Mouse (Mus musculus) heart, embryonic 10.5 days (tissue): ENCODE data around the gene Ccr10. TPM values are rescaled to one million over a fixed set of nuclear protein-coding genes. Genes with fewer than 3 reads are reported as not detected.
A peak's percentile ranks its signal among the peaks of the same experiment; 100 is the strongest.

Experiments
- DNase-seq: peaks from one replicate; pipeline ENCODE4 v3.0.0-alpha.2; 2017; ENCODE audit warnings: low spot score
- H3K27ac ChIP-seq: fragments of 300-500 bp; sonication (generic); 2 replicates; pipeline ENCODE4 v1.5.1; 2016; ENCODE audit warnings: mild to moderate bottlenecking
- H3K27me3 ChIP-seq: fragments of 300-500 bp; sonication (generic); 2 replicates; pipeline ENCODE4 v1.6.1; 2016; ENCODE audit warnings: mild to moderate bottlenecking; ENCODE audit not compliant: poor library complexity, insufficient read depth, severe bottlenecking
- H3K36me3 ChIP-seq: fragments of 300-500 bp; sonication (generic); 2 replicates; pipeline ENCODE4 v1.6.1; 2016; ENCODE audit warnings: mild to moderate bottlenecking, moderate library complexity
- H3K4me1 ChIP-seq: fragments of 300-500 bp; sonication (generic); 2 replicates; pipeline ENCODE4 v1.6.1; 2016; ENCODE audit warnings: mild to moderate bottlenecking
- H3K4me3 ChIP-seq: fragments of 300-500 bp; sonication (generic); 2 replicates; pipeline ENCODE4 v1.5.1; 2016; ENCODE audit warnings: mild to moderate bottlenecking, moderate library complexity
- H3K9me3 ChIP-seq: fragments of 300-500 bp; sonication (generic); 2 replicates; pipeline ENCODE4 v1.6.1; 2016; ENCODE audit warnings: mild to moderate bottlenecking, moderate library complexity
- WGBS: fragments of 180-500 bp; shearing (Covaris S2); methylation state at CpG from one replicate; pipeline ENCODE4 v1.1.7; 2016; 5-methylcytosine and 5-hydroxymethylcytosine counted together
- polyA plus RNA-seq: library from polyadenylated mRNA; unstranded; fragments of >200 nt; fragmentation: Nextera tagmentation; extraction: Ambion mirVana; gene quantifications from 2 replicates; pipeline ENCODE4 v1.2.1, GENCODE M21; 2016

Gene Ccr10
- polyA plus RNA-seq, 1 experiment from 2014 or later: 0.19 TPM

DNA sequence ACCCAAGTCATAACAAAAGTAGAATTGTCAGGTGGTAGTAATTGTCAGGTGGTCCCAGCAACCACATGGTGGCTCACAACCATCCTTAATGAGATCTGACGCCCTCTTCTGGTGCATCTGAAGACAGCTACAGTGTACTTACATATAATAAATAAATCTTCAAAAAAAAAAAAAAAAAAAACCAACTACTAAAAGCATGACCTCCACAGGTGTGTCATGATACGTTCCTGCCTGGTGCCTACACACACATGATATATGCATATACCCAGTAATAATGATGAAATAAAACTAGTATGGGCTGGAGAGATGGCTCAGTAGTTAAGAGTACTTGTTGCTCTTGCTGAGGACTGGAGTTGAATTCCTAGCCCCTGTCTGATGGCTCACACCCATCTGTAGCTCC lies 24.2 kb downstream of the Ccr10 start:
- H3K9me3 ChIP-seq: no peaks in the 10 kb centered on the region
- 0 out of 2 replicates have a peak, but pooled peaks cover 2% of the 10 kb centered on the region for H3K27me3 ChIP-seq
- no peaks in the 10 kb centered on the region for H3K36me3 ChIP-seq
- H3K27ac ChIP-seq: no peak overlapping the region
- 30% methylated on average over 2 of the region's 2 CpGs for WGBS
- DNase-seq: no peak
- peaks cover 15% of the 10 kb centered on the region for H3K4me1 ChIP-seq
- no peak overlapping the region for H3K4me3 ChIP-seq

GRCm38 (mm10) chr11:101149178-101150105 lies 25.8 kb downstream of the Ccr10 start:
- Histone ChIP-seq H3K27ac (no peak overlapping the region; the same call in 1 of the 2 replicates), H3K27me3 (no peaks in the 10 kb centered on the region), H3K36me3 (no peaks in the 10 kb centered on the region), H3K9me3 (no peaks in the 10 kb centered on the region), H3K4me3 (no peak overlapping the region), H3K4me1 (peaks cover 9% of the 10 kb centered on the region)
- 60% methylated on average over 9 of the region's 9 CpGs for WGBS
- no peak for DNase-seq

- no peak overlapping the region; the same call in 1 of the 2 replicates for H3K27ac ChIP-seq
Observed at GRCm38 (mm10) chr11:101148751-101149150, 26.5 kb downstream of the Ccr10 start.

GRCm38 (mm10) chr11:101146377-101146776 lies 28.9 kb downstream of the Ccr10 start:
- Histone ChIP-seq H3K27me3 (no peaks in the 10 kb centered on the region), H3K4me1 (peaks cover 20% of the 10 kb centered on the region), H3K9me3 (no peaks in the 10 kb centered on the region), H3K4me3 (no peak overlapping the region), H3K27ac (no peak overlapping the region), H3K36me3 (no peaks in the 10 kb centered on the region)
- 35% methylated on average over 10 of the region's 10 CpGs for WGBS
- DNase-seq: no peak

More at GRCm38 (mm10) chr11:101148751-101149150, 26.5 kb downstream of the Ccr10 start:
- Histone ChIP-seq H3K9me3 (no peaks in the 10 kb centered on the region), H3K4me1 (peaks cover 12% of the 10 kb centered on the region), H3K27me3 (no peaks in the 10 kb centered on the region), H3K36me3 (no peaks in the 10 kb centered on the region), H3K4me3 (no peak overlapping the region)
- WGBS: 70% methylated on average over 10 of the region's 10 CpGs
- no peak for DNase-seq

DNA sequence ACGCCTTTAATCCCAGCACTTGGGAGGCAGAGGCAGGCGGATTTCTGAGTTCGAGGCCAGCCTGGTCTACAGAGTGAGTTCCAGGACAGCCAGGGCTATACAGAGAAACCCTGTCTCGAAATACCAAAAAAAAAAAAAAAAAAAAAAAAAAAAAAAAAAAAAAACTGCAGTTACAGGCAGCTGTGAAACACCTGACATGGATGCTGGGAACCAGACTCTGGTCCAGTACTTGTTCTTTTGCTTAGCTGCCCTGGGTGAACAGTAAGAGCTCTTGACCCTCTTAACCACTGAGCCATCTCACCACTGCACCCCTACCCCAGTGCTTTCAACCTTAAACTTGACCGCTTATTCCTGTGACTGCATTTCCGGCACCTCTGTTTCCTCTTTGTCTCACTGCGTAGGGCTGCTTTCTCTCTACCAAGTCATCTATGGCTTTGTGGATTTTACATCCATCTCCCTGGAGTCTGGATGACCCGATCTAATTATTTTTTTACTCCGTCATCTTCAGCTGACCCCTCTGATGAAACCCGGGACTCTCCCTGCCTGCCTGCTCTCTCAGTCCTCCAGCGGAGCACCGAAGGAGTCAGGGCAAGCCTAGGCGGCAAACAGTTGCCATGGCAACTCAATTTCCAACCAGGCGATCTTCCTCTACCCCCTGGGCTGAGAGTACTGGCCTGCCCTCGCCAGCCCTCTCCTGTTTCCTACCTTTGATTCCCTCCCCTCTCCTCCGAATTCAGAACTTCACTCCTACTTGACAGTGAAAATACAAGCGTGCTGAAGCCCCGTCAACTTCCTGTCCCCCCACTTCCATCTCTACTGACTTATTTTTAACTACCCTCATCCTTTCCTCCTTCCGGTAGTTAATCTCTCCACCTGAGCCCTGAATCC lies 31.7 kb downstream of the Ccr10 start:
- 23% methylated on average over 19 of the region's 19 CpGs for WGBS
- no peaks in the 10 kb centered on the region for H3K9me3 ChIP-seq
- peak overlapping the region; percentile 59; the same call in 1 of the 2 replicates for H3K27ac ChIP-seq
- no peak for DNase-seq
- peaks cover 24% of the 10 kb centered on the region for H3K4me1 ChIP-seq
- peaks cover 19% of the 10 kb centered on the region; the same call in 1 of the 2 replicates for H3K27me3 ChIP-seq
- no peaks in the 10 kb centered on the region for H3K36me3 ChIP-seq
- peak overlapping the region; percentile 50 for H3K4me3 ChIP-seq

DNA sequence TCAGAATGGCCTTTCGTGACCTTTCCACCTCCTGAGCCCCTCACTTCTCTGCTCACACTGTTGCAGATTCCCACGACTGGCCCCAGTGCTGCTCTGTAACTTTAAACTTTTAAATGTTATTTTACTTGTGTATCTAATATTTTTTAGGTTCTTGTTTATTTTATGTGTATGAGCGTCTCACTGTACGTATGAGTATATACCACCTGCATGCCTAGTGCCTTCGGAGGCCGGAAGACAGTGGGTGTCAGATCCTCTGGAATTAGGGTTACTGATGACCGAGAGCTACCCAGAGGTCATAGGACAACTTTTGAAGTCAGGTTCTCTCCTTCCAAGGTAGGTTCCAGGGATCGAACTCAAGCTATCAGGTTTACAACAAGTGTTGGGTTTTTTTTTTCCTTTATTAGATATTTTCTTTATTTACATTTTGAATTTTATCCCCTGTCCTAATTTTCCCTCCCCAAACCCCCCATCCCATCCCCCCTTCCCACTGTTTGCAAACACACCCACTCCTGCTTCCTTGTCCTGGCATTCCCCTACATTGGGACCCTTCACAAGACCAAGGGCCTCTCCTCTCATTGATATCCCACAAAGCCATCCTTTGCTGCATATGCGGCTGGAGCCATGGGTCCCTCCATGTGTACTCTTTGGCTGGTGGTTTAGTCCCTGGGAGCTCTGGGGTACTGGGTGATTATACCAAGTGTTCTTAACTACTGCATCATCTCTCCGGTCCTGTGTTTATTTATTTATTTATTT lies 32.9 kb downstream of the Ccr10 start:
- DNase-seq: no peak
- peaks cover 19% of the 10 kb centered on the region; the same call in 1 of the 2 replicates for H3K27me3 ChIP-seq
- H3K4me1 ChIP-seq: peaks cover 27% of the 10 kb centered on the region
- no peak overlapping the region for H3K27ac ChIP-seq
- 83% methylated on average over 10 of the region's 10 CpGs for WGBS
- no peaks in the 10 kb centered on the region for H3K36me3 ChIP-seq
- H3K9me3 ChIP-seq: no peaks in the 10 kb centered on the region
- no peak overlapping the region for H3K4me3 ChIP-seq

- Histone ChIP-seq H3K9me3 (no peaks in the 10 kb centered on the region), H3K36me3 (no peaks in the 10 kb centered on the region), H3K27me3 (peaks cover 19% of the 10 kb centered on the region; the same call in 1 of the 2 replicates), H3K27ac (no peak overlapping the region), H3K4me3 (no peak overlapping the region), H3K4me1 (peaks cover 27% of the 10 kb centered on the region)
- 81% methylated on average over 8 of the region's 8 CpGs for WGBS
- no peak for DNase-seq
Observed at GRCm38 (mm10) chr11:101141088-101141487, 34.2 kb downstream of the Ccr10 start.

DNA sequence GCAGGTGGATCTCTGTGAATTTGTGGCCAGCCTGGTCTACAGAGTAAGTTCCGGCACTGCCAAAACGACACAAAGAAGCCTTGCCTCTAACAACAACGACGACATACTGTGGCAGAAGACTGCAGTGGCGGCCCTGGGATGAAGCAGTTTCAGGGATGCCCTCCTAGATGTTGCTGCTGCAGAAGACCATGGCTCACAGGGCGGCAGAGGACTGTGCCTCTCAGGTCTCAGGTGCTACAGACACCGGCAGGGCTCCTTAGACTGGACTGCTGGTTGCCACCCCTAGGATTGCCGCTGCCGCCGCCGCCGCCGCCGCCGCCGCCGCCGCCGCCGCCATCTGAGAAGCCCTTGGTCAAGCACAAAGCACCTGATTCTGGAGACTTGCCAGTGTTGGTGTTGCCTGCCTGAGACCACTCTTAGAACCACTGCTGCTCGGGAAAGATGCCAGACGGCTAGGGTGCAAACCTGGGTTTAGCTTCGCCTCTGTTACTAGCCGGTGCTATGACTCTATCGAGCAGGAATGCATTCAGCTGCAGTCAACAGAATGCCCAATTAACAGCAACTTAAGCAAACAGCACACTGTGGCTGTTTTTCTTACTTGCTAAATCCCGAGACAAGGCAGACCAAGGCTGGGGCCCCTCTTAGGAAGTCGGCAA lies 35.0 kb downstream of the Ccr10 start:
- H3K27me3 ChIP-seq: peaks cover 19% of the 10 kb centered on the region; the same call in 1 of the 2 replicates
- H3K4me3 ChIP-seq: peak overlapping the region; percentile 59
- H3K36me3 ChIP-seq: no peaks in the 10 kb centered on the region
- peak overlapping the region; percentile 71 for H3K27ac ChIP-seq
- H3K9me3 ChIP-seq: no peaks in the 10 kb centered on the region
- WGBS: 35% methylated on average over 27 of the region's 27 CpGs
- peaks cover 27% of the 10 kb centered on the region for H3K4me1 ChIP-seq
- DNase-seq: peak; percentile 80

GRCm38 (mm10) chr11:101138536-101139181 lies 36.6 kb downstream of the Ccr10 start:
- no peak for DNase-seq
- peak overlapping the region; percentile 5; the same call in 1 of the 2 replicates for H3K27ac ChIP-seq
- WGBS: 27% methylated on average over 15 of the region's 15 CpGs
- peak overlapping the region; percentile 32; the same call in 1 of the 2 replicates for H3K4me3 ChIP-seq
- no peaks in the 10 kb centered on the region for H3K9me3 ChIP-seq
- H3K36me3 ChIP-seq: no peaks in the 10 kb centered on the region
- H3K4me1 ChIP-seq: peaks cover 22% of the 10 kb centered on the region
- H3K27me3 ChIP-seq: peaks cover 19% of the 10 kb centered on the region; the same call in 1 of the 2 replicates

DNA sequence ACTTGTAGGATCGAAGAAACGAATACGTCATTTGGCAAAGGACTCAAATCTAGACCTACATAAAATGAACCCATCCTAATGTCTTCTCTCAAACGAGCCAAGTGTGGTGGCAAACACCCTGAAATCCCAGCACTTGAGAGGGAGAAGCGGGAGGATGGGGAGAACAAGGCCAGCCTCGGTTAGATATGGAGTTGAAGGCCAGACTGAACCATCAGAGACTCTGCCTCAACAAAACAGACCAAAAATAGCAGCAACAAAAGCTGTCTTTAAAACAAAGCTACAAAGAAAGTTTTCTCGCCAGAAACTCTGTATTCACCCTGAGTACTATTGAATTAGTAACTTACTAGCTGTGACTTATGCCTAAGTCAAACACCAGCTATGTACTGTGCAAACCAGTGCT lies 38.2 kb downstream of the Ccr10 start:
- H3K36me3 ChIP-seq: no peaks in the 10 kb centered on the region
- DNase-seq: no peak
- no peak overlapping the region for H3K27ac ChIP-seq
- H3K9me3 ChIP-seq: no peaks in the 10 kb centered on the region
- H3K27me3 ChIP-seq: peaks cover 19% of the 10 kb centered on the region; the same call in 1 of the 2 replicates
- peaks cover 18% of the 10 kb centered on the region for H3K4me1 ChIP-seq
- no peak overlapping the region for H3K4me3 ChIP-seq
- WGBS: 76% methylated on average over 7 of the region's 7 CpGs

- H3K4me1 ChIP-seq: peaks cover 24% of the 10 kb centered on the region
- 0 out of 2 replicates have a peak overlapping the region, but pooled peaks have one; percentile 6 for H3K27ac ChIP-seq
- H3K4me3 ChIP-seq: no peak overlapping the region
- no peaks in the 10 kb centered on the region for H3K36me3 ChIP-seq
- no peak for DNase-seq
- no peaks in the 10 kb centered on the region for H3K9me3 ChIP-seq
- 76% methylated on average over 13 of the region's 13 CpGs for WGBS
- no peaks in the 10 kb centered on the region for H3K27me3 ChIP-seq
Observed at GRCm38 (mm10) chr11:101134217-101134865, 40.9 kb downstream of the Ccr10 start.
